Mouse (Mus musculus): ENCODE measurements around the gene Lhx2.

The Lhx2 gene

GRCm38 (mm10) chr2:38338990-38339909 lies at the start of gene Lhx2:
TSS of gene Lhx2 (plus strand) at chr2:38339281.
- no peak for DNase-seq

GRCm38 (mm10) chr2:38291526-38291925 lies 47.6 kb upstream of the Lhx2 start:
- DNase-seq = no peak

- DNase-seq = no peak
Measured at GRCm38 (mm10) chr2:38295939-38296338, 43.1 kb upstream of the Lhx2 start.

GRCm38 (mm10) chr2:38300941-38301340 lies 38.1 kb upstream of the Lhx2 start:
- no peak for DNase-seq

GRCm38 (mm10) chr2:38305152-38305551 lies 33.9 kb upstream of the Lhx2 start:
- no peak for DNase-seq

GRCm38 (mm10) chr2:38312921-38313320 lies 26.2 kb upstream of the Lhx2 start:
- DNase-seq = no peak

GRCm38 (mm10) chr2:38313399-38313798 lies 25.7 kb upstream of the Lhx2 start:
- DNase-seq = no peak

GRCm38 (mm10) chr2:38319086-38319485 lies 20.0 kb upstream of the Lhx2 start:
- no peak for DNase-seq

- no peak for DNase-seq
Measured at GRCm38 (mm10) chr2:38320911-38321310, 18.2 kb upstream of the Lhx2 start.

- no peak for DNase-seq
Measured at GRCm38 (mm10) chr2:38323380-38323779, 15.7 kb upstream of the Lhx2 start.

- no peak for DNase-seq
Measured at GRCm38 (mm10) chr2:38326671-38327070, 12.4 kb upstream of the Lhx2 start.

GRCm38 (mm10) chr2:38333586-38334119 lies 5.4 kb upstream of the Lhx2 start:
- no peak for DNase-seq

GRCm38 (mm10) chr2:38336606-38337005 lies 2.5 kb upstream of the Lhx2 start:
- no peak for DNase-seq

GRCm38 (mm10) chr2:38337091-38337640 lies 1.9 kb upstream of the Lhx2 start:
- no peak for DNase-seq

- DNase-seq = no peak
Measured at GRCm38 (mm10) chr2:38337681-38338080, 1.4 kb upstream of the Lhx2 start.

- DNase-seq = no peak
Measured at GRCm38 (mm10) chr2:38338348-38338932, 641 bp upstream of the Lhx2 start.

- no peak for DNase-seq
Measured at GRCm38 (mm10) chr2:38339910-38340625, 987 bp downstream of the Lhx2 start.

- DNase-seq = no peak
Measured at GRCm38 (mm10) chr2:38340626-38341200, 1.6 kb downstream of the Lhx2 start.

GRCm38 (mm10) chr2:38343573-38343972 lies 4.5 kb downstream of the Lhx2 start:
- no peak for DNase-seq

- no peak for DNase-seq
Measured at GRCm38 (mm10) chr2:38344727-38345126, 5.6 kb downstream of the Lhx2 start.

GRCm38 (mm10) chr2:38346417-38346816 lies 7.3 kb downstream of the Lhx2 start:
- DNase-seq = no peak

GRCm38 (mm10) chr2:38346881-38347764 lies 8.0 kb downstream of the Lhx2 start:
- DNase-seq = no peak
